8 mouse cellular contexts compared by ENCODE assay signal in the genomic region with DNA sequence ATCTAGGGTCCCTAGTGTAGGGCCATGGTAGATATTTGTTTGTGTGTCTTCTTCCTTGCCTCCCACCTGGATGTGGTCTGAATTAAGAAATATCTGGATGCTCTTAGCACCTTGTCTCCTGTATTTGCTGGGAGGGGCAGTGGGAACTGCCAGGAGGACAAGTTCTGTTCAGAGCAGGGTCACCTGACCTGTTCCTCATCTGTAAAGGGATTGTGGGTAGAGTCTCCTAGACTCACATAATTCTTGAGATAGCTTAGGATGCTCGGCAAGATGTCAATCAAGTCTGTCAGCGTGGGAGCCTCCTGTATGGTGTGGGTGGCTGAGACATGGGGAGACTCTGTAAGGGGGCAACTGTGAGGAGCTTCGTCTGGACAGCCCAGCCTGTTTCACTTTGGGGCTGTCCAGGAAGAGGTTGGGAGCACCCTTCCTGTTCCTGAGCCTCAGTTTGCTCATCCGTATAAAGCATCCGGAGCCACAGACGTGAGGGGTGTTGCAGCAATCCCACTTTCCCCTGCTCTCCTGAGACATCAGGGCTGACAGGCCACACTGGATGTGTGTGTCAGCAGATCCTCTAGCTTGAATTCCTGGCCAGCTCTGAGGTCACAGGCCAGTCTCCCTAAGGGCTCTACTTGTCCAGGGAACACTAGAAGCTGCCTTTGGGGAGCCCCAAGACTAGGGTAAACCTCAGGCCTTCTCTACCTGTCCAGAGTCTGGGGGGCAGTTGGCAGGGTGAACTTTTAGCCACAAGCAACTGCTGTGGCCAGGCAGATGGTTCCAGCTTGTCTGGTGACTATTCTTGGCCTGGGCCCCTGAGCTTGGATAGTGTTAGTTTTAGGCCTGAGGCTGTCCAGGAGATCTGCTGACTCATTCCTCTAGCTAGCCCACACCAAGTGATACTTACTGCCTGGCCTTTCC. TPM values are rescaled to one million over a fixed set of nuclear protein-coding genes. Genes with fewer than 3 reads are reported as not detected.
DNase-seq lines count a peak whose midpoint lies in the region; ATAC-seq and TF ChIP-seq lines count a peak whose summit lies in the region.

No protein-coding gene starts in this region.

- DNase-seq in lung, embryonic 14.5 days = no peak
- no peak for DNase-seq in lung, postnatal 4 days
- no peak for DNase-seq in forebrain, embryonic 10.5 days (ENCODE audit: extremely low spot score, low spot score)
- DNase-seq in hindbrain, embryonic 10.5 days (ENCODE audit: low spot score) = no peak
- DNase-seq in embryo, embryonic 10.5 days (ENCODE audit: low spot score) = no peak
- DNase-seq in left cerebral cortex, adult 18-20 months (ENCODE audit: low spot score in 2 of 2) = no peak
- no peak for DNase-seq in left cerebral cortex, adult 8-10 months (ENCODE audit: low spot score in 2 of 2)

- no peaks in the 10 kb centered on the region for H3K9me3 ChIP-seq in lung, embryonic 14.5 days (ENCODE audit: low read depth, low read length)
- no peaks in the 10 kb centered on the region for H3K9me3 ChIP-seq in forebrain, embryonic 10.5 days
- H3K9me3 ChIP-seq in hindbrain, embryonic 10.5 days = no peaks in the 10 kb centered on the region

- H3K27ac ChIP-seq in lung, embryonic 14.5 days (ENCODE audit: low read depth) = no peak overlapping the region
- H3K27ac ChIP-seq in forebrain, embryonic 10.5 days = no peak overlapping the region
- peak overlapping the region; percentile 90; the same call in 1 of the 2 replicates for H3K27ac ChIP-seq in hindbrain, embryonic 10.5 days
- H3K27ac ChIP-seq in macrophage = peak overlapping the region; percentile 77

- 90% methylated on average over 6 of the region's 6 CpGs for WGBS in lung, embryonic 14.5 days
- WGBS in forebrain, embryonic 10.5 days = 88% methylated on average over 6 of the region's 6 CpGs
- WGBS in hindbrain, embryonic 10.5 days = 90% methylated on average over 6 of the region's 6 CpGs
- 77% methylated on average over 6 of the region's 6 CpGs for WGBS in macrophage (ENCODE audit: missing documents)

- peak overlapping the region; percentile 79 for H3K4me3 ChIP-seq in lung, embryonic 14.5 days (ENCODE audit: low read depth, low read length)
- peak overlapping the region; percentile 95 for H3K4me3 ChIP-seq in forebrain, embryonic 10.5 days
- H3K4me3 ChIP-seq in hindbrain, embryonic 10.5 days = peak overlapping the region; percentile 96
- H3K4me3 ChIP-seq in macrophage (ENCODE audit: inconsistent target) = peak overlapping the region; percentile 99

- peaks cover 46% of the 10 kb centered on the region for H3K79me2 ChIP-seq in macrophage (ENCODE audit: inconsistent target)

- peaks cover 46% of the 10 kb centered on the region for H3K36me3 ChIP-seq in lung, embryonic 14.5 days (ENCODE audit: insufficient read depth)
- H3K36me3 ChIP-seq in forebrain, embryonic 10.5 days (replicated peaks) = peaks cover 53% of the 10 kb centered on the region
- peaks cover 54% of the 10 kb centered on the region for H3K36me3 ChIP-seq in hindbrain, embryonic 10.5 days
- peaks cover 44% of the 10 kb centered on the region for H3K36me3 ChIP-seq in macrophage (ENCODE audit: inconsistent target)

- peak overlapping the region; percentile 72 for H3K4me2 ChIP-seq in lung, embryonic 14.5 days

- ATAC-seq in lung, embryonic 14.5 days (ENCODE audit: insufficient read depth) = no peak

- no peaks in the 10 kb centered on the region for H3K27me3 ChIP-seq in lung, embryonic 14.5 days (ENCODE audit: insufficient read depth, low read length)
- H3K27me3 ChIP-seq in forebrain, embryonic 10.5 days (ENCODE audit: poor library complexity, severe bottlenecking) = no peaks in the 10 kb centered on the region
- H3K27me3 ChIP-seq in hindbrain, embryonic 10.5 days (ENCODE audit: insufficient read depth, poor library complexity, severe bottlenecking) = no peaks in the 10 kb centered on the region

- peak overlapping the region; percentile 80 for H3K9ac ChIP-seq in lung, embryonic 14.5 days

- peaks cover 7% of the 10 kb centered on the region for H3K4me1 ChIP-seq in lung, embryonic 14.5 days (ENCODE audit: insufficient read depth)
- H3K4me1 ChIP-seq in forebrain, embryonic 10.5 days = peaks cover 36% of the 10 kb centered on the region
- peaks cover 34% of the 10 kb centered on the region for H3K4me1 ChIP-seq in hindbrain, embryonic 10.5 days (replicated peaks)

- no peak for TF ChIP-seq CTCF in lung, embryonic 14.5 days (IDR thresholded peaks at IDR 0.05; ENCODE audit: low read depth)

RNA-seq across cellular contexts. Expression of a gene that starts 2.0 kb away (rescaled TPM):
- 88.2 and 92.9 TPM in 2 replicates for polyA plus RNA-seq in lung, embryonic 14.5 days (2014; fragmentation: Nextera tagmentation; extraction: Ambion mirVana)
- 253 and 264 TPM in 2 replicates for polyA plus RNA-seq in forebrain, embryonic 10.5 days (2016; fragmentation: Nextera tagmentation; extraction: Ambion mirVana)
- 243 and 244 TPM in 2 replicates for polyA plus RNA-seq in hindbrain, embryonic 10.5 days (2016; fragmentation: Nextera tagmentation; extraction: Ambion mirVana)
- 10 to 100 TPM; 13.0 to 60.5 (median 36.9) TPM for total RNA-seq in macrophage (2018; cell fraction: chromatin; rRNA removed)
- total RNA-seq in macrophage (2018; cell fraction: cytosol; rRNA removed) = 100 to 1,000 TPM in 15 of 26 experiments, 10 to 100 TPM in 11; 63.5 to 144 (median 105) TPM
- total RNA-seq in macrophage (2018; cell fraction: nucleus; rRNA removed) = 10 to 100 TPM; 20.0 to 78.1 (median 41.8) TPM
- polyA plus RNA-seq in macrophage (2018) = 78.9 to 136 TPM (median 128 TPM) in 3 replicates
- total RNA-seq in left cerebral cortex, adult 18-20 months (2021) = 10 to 100 TPM; 75.4 to 77.5 TPM
- 10 to 100 TPM; 65.7 to 72.5 (median 70.4) TPM for total RNA-seq in left cerebral cortex, adult 8-10 months (2022)

RNA-seq across cellular contexts. Expression of a gene that starts 4.8 kb away (rescaled TPM):
- polyA plus RNA-seq in lung, embryonic 14.5 days (2014; fragmentation: Nextera tagmentation; extraction: Ambion mirVana) = 0.24 and 0.84 TPM in 2 replicates
- polyA plus RNA-seq in forebrain, embryonic 10.5 days (2016; fragmentation: Nextera tagmentation; extraction: Ambion mirVana) = 0.84 and 1.0 TPM in 2 replicates
- 0.75 and 1.2 TPM in 2 replicates for polyA plus RNA-seq in hindbrain, embryonic 10.5 days (2016; fragmentation: Nextera tagmentation; extraction: Ambion mirVana)
- total RNA-seq in macrophage (2018; cell fraction: chromatin; rRNA removed) = 1 to 10 TPM in 24 of 26 experiments, under 1 TPM in 1, not detected in 1; 0.62 to 6.0 (median 1.8) TPM
- total RNA-seq in macrophage (2018; cell fraction: cytosol; rRNA removed) = under 1 TPM in 22 of 26 experiments, not detected in 4; 0.09 to 0.70 (median 0.23) TPM
- total RNA-seq in macrophage (2018; cell fraction: nucleus; rRNA removed) = 1 to 10 TPM in 6 of 26 experiments, under 1 TPM in 13, not detected in 7; 0.46 to 2.8 (median 0.72) TPM
- 0.30 TPM in 1 of 3 replicates, not detected in the others for polyA plus RNA-seq in macrophage (2018)
- total RNA-seq in left cerebral cortex, adult 18-20 months (2021) = 1 to 10 TPM; 2.7 to 3.2 TPM
- total RNA-seq in left cerebral cortex, adult 8-10 months (2022) = 1 to 10 TPM; 2.2 to 3.6 (median 3.2) TPM

RNA-seq across cellular contexts. Expression of a gene that starts 14.8 kb away (rescaled TPM):
- 56.4 and 62.4 TPM in 2 replicates for polyA plus RNA-seq in lung, embryonic 14.5 days (2014; fragmentation: Nextera tagmentation; extraction: Ambion mirVana)
- polyA plus RNA-seq in forebrain, embryonic 10.5 days (2016; fragmentation: Nextera tagmentation; extraction: Ambion mirVana) = 59.7 and 63.8 TPM in 2 replicates
- polyA plus RNA-seq in hindbrain, embryonic 10.5 days (2016; fragmentation: Nextera tagmentation; extraction: Ambion mirVana) = 66.0 and 76.6 TPM in 2 replicates
- total RNA-seq in macrophage (2018; cell fraction: chromatin; rRNA removed) = 10 to 100 TPM in 14 of 26 experiments, 1 to 10 TPM in 11, not detected in 1; 1.1 to 37.8 (median 12.3) TPM
- total RNA-seq in macrophage (2018; cell fraction: cytosol; rRNA removed) = 10 to 100 TPM; 17.3 to 47.8 (median 35.3) TPM
- total RNA-seq in macrophage (2018; cell fraction: nucleus; rRNA removed) = 10 to 100 TPM in 17 of 26 experiments, 1 to 10 TPM in 9; 4.1 to 33.8 (median 13.1) TPM
- 10.4 to 41.3 TPM (median 25.9 TPM) in 3 replicates for polyA plus RNA-seq in macrophage (2018)
- 10 to 100 TPM; 69.8 to 77.1 TPM for total RNA-seq in left cerebral cortex, adult 18-20 months (2021)
- total RNA-seq in left cerebral cortex, adult 8-10 months (2022) = 10 to 100 TPM; 65.1 to 74.5 (median 69.8) TPM

RNA-seq across cellular contexts. Expression of a gene that starts 19.6 kb away (rescaled TPM):
- polyA plus RNA-seq in lung, embryonic 14.5 days (2014; fragmentation: Nextera tagmentation; extraction: Ambion mirVana) = 0.93 and 1.2 TPM in 2 replicates
- 0.90 and 1.5 TPM in 2 replicates for polyA plus RNA-seq in forebrain, embryonic 10.5 days (2016; fragmentation: Nextera tagmentation; extraction: Ambion mirVana)
- polyA plus RNA-seq in hindbrain, embryonic 10.5 days (2016; fragmentation: Nextera tagmentation; extraction: Ambion mirVana) = 1.4 and 1.5 TPM in 2 replicates
- total RNA-seq in macrophage (2018; cell fraction: chromatin; rRNA removed) = not detected
- not detected for total RNA-seq in macrophage (2018; cell fraction: cytosol; rRNA removed)
- not detected for total RNA-seq in macrophage (2018; cell fraction: nucleus; rRNA removed)
- polyA plus RNA-seq in macrophage (2018) = not detected in 3 replicates
- not detected for total RNA-seq in left cerebral cortex, adult 18-20 months (2021)
- under 1 TPM in 1 of 4 experiments, not detected in 3; 0.35 TPM for total RNA-seq in left cerebral cortex, adult 8-10 months (2022)

RNA-seq across cellular contexts. Expression of a gene that starts 20.3 kb away (rescaled TPM):
- 842 and 871 TPM in 2 replicates for polyA plus RNA-seq in lung, embryonic 14.5 days (2014; fragmentation: Nextera tagmentation; extraction: Ambion mirVana)
- 598 and 623 TPM in 2 replicates for polyA plus RNA-seq in forebrain, embryonic 10.5 days (2016; fragmentation: Nextera tagmentation; extraction: Ambion mirVana)
- polyA plus RNA-seq in hindbrain, embryonic 10.5 days (2016; fragmentation: Nextera tagmentation; extraction: Ambion mirVana) = 657 and 686 TPM in 2 replicates
- total RNA-seq in macrophage (2018; cell fraction: chromatin; rRNA removed) = 100 to 1,000 TPM in 1 of 26 experiments, 10 to 100 TPM in 24, 1 to 10 TPM in 1; 9.3 to 103 (median 24.2) TPM
- total RNA-seq in macrophage (2018; cell fraction: cytosol; rRNA removed) = 100 to 1,000 TPM; 223 to 350 (median 282) TPM
- 100 to 1,000 TPM in 24 of 26 experiments, 10 to 100 TPM in 2; 52.0 to 234 (median 147) TPM for total RNA-seq in macrophage (2018; cell fraction: nucleus; rRNA removed)
- 331 to 456 TPM (median 356 TPM) in 3 replicates for polyA plus RNA-seq in macrophage (2018)
- total RNA-seq in left cerebral cortex, adult 18-20 months (2021) = 100 to 1,000 TPM; 566 to 614 TPM
- total RNA-seq in left cerebral cortex, adult 8-10 months (2022) = 100 to 1,000 TPM; 545 to 609 (median 570) TPM

Comparison
In these comparisons a context has a peak if more than half of its experiments do, and no peak if none do; other contexts are left out.
1. H3K27ac ChIP-seq: peak in hindbrain, embryonic 10.5 days (single experiment) and macrophage (single experiment); none in lung, embryonic 14.5 days (single experiment) and forebrain, embryonic 10.5 days (single experiment).
2. Peak in every context shown above with its lines, with median percentiles within 50 percentile points of each other: H3K4me3 ChIP-seq.